Mouse (Mus musculus) liver, adult 2 months (tissue): ENCODE measurements around the gene Dicer1.

Experiments used
- CTCF ChIP-seq: fragments of 200-500 bp; IDR thresholded peaks from 2 replicates; pipeline ENCODE4 v1.5.1; 2011; ENCODE audit warnings: low read depth, low read length, control low read depth
- POLR2A ChIP-seq: fragments of 200-500 bp; IDR thresholded peaks from 2 replicates; pipeline ENCODE4 v1.6.1; 2011; ENCODE audit warnings: low read length, control low read depth; ENCODE audit not compliant: insufficient read depth; ENCODE audit errors: extremely low read depth

DNA sequence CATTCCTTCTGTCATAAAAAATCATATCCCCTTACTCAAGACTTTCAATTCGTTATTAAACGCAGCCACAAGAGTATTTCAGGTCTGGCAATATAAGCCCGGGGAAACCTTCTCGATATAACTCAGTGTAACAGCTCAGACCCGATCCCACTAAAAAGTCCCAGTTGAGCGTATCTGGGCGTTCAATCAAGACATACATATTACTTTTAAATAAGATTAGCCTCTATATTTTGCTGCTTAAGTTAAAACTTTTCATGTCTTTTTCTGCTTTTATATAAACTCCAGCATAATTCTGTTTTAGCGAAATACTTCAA is 72.0 kb downstream of the Dicer1 start:
- TF ChIP-seq CTCF, result no peak
- TF ChIP-seq POLR2A, result no peak
